Mouse (Mus musculus) spleen, postnatal 36 days (tissue): ENCODE measurements around the gene Gm20388.
"Not testable (repeated sequence)": the region's sequence is repeated elsewhere in the genome, so short reads cannot be mapped to it uniquely, and the experiment has no call there.

Source experiments
- DNase-seq, 2 experiments: peaks; one replicate each; pipeline ENCODE4 v3.0.0; 2022; ENCODE audit warnings: low spot score in 2 of 2, mixed read lengths in 1 of 2

The Gm20388 gene

DNA sequence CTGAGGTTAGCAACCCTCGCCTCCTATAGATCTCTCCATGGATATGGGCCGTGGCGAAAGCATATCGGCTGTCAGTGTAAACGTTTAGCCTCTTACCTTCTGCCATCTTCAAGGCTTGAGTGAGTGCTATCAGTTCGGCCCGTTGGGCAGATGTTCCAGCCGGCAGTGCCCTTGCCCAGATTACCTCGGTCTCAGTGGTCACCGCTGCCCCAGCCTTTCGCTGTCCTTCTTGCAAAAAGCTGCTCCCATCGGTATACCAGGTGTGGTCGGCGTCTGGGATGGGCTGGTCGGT is 3519.0 kb downstream of the Gm20388 start:
- DNase-seq = not testable (repeated sequence)

DNA sequence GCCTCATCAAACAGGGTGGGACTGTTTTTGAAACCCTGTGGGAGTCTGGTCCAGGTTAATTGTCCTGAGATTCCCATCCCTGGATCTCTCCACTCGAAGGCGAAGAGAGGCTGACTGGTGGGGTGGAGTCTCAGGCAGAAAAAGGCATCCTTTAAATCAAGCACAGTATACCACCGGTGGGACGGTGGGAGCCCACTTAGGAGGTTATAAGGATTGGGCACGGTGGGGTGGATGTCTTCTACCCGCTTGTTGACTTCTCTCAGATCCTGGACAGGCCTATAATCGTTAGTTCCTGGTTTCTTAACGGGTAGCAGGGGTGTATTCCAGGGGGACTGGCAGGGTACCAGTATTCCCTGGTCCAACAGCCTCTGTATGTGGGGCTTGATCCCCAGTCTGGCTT is 3520.3 kb downstream of the Gm20388 start:
- not testable (repeated sequence) for DNase-seq

DNA sequence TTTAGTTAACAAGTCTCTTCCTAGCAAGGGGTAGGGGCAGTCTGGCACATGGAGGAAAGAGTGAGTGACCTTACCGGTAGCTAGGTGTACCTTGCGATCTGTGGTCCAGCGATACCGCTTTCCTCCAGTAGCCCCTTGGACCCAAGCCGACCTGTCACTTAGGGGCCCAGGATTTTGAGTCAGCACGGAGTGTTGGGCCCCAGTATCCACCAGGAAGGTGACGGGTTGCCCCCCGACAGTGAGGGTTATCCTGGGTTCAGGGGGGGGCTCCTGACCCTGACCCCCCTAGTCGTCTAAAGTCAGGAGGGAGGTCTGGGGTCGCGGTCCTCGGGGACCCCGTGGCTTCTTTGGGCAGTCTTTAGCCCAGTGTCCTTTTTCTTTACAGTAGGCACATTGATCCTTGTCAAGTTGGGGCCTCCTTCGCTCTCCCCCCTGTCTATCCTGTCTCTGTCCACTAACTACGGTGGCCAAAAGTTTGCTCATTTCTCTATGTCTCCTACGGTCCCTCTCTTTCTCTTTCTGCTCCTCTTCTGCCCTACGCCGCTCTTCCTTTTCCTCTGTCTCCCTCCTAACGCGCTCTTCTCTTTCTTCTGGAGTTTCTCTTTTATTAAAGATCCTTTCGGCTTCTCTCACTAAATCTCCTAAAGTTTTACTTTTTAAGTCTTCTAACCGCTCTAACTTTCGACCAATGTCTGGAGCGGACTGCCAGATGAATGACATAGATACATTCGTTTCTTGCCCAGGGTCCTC is 3521.2 kb downstream of the Gm20388 start:
- no peak for DNase-seq

DNA sequence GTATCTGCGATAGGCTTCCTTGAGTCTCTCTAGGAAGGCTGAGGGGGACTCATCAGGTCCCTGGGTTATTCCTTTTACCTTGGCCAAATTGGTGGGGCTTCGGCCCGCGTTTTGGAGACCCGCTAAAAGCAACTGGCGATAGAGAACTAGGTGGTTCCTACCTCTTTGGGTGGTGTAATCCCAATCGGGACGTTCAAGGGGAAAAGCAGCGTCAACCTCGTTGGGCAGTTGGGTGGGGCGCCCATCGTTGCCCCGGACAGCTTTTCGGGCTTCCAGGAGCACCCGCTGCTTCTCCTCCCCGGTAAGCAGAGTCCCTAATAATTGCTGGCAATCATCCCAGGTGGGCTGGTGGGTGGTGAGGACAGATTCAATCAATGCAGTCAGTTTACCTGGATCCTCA is 3521.7 kb downstream of the Gm20388 start:
- no peak for DNase-seq

DNA sequence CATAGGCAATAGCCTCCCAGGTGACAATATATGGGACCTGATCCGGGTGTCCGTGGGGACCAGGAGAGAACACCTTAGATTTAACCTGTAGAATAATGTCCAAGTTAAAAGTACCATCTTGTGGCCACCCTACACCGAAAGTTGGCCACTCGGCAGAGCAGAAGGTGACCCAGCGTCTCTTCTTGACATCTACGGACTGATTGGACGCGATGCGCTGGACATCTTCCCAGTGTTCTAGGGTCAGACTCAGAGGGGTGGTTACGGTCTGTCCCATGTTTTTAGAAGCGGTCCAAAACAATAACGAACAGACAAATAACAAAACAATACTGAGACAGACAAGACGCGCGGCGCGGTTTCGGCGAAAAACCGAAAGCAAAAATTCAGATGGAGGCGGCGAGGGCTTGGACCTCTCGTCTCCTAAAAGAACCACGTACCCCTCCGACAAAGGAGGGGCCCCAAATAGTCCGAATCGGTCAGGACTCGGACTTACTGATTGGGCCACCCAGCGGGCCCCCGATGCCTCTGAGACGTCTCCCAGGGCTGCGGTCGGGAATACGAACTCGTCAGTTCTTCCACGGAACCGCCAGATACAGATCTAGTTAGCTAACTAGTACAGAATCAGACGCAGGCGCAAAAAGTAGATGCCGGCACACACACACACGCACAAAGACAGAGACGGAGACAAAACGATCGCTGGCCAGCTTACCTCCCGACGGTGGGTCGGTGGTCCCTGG is 3522.8 kb downstream of the Gm20388 start:
- not testable (repeated sequence) for DNase-seq

DNA sequence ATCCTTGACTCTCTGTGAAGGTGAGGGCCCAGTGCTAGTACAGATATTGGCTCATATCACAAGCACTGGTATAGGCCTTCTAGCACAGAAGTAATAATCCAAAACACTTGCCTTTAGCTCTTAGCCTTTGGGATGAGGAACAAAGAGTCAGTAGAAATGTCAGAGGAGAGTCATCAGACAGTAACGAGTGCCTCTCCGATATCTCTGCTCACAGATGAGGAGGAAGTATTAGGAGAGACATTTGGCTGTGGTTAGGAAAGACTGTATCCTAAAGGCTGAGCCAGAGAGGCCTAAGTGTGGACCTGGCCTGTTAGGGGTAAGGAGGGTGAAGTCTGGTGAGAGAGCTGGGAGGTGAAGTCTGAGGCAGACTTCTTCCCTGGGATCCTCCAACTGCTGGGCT is 3531.1 kb downstream of the Gm20388 start:
- DNase-seq = no peak

DNA sequence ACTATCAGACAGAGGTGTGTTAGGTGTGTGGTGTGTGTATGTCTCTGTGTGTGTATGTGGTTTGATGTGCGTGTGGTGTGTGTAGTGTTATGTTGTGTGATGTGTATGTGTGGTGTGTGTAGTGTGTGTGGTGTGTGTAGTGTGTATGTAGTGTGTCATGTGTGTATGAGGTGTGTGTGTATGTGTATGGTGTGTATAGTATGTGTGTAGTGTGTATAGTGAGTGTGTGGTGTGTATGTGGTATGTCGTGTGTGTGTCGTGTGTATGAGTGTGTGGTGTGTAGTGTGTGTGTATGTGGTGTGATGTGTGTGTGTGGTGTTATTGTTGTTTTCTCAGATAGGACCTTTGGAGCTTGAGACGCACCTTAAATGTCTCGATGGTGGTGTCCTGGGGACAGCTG is 3531.7 kb downstream of the Gm20388 start:
- DNase-seq = no peak

DNA sequence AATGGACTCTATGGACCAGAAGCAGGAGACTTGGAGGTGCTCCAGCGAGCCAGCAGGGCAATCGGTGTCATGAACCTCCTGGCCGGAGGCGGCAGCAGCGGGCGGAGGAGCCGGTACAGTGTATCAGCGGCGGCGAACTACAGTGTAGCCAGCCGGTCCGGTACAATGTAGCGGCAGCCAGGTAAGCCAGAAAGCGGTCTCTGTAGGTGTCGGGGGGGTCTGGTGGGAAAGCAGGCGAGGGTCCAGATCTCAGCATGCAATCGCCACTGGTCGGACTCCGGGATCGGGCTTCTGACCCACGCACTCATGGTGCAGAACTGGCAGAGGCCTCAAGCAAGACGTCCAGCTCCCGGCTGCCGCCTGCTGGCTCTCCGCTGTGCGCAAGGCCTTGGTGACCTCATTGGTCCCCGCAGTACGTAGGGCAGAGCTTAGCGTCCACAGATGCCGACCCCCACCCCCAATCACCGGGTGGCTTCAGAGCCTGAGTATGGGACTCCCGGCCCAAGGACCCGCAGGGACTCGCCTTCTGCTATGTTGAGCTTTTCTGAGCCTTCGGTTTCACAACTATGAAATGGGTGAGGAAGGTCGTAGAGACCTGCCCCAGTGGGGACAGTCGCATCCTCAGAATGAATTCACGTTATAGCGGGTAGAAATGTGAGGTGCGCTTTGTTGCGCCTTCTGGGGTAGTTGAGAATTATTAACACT is 3532.4 kb downstream of the Gm20388 start:
- DNase-seq = peak; percentile 86 to 87

DNA sequence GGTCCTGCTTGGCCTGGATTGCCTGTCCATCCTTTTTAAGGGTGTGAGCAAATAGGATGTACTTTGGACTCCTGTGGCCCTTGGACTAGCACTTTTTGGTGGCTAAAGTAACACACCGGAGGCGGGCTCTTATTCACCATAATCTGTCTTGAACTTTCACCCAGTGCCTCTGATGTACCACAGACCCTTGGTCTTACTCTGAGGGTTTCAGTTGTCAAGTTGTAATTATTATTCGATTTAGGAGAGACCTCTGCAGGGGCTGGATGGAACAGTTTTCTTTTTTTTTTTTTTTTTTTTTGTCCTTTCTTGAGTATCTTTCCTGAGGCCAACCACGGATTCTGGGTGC is 3532.9 kb downstream of the Gm20388 start:
- no peak for DNase-seq

DNA sequence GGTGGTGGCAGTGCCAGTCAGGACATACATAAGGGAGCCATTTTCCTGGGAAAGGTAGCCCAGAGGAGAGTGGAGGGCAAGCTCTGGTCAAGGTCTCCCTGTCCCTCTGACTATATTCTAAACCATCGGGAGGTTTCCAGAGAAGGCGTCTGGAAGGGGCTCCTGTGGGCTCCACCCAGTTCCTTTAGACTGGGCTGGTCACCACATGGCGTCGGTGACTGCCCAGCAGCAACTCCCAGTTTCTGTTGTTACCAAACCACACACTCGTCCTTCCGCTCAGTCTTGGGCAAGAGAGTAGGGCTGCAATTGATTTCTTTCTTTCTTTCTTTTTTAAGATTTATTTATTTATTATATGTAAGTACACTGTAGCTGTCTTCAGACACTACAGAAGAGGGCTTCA is 3533.5 kb downstream of the Gm20388 start:
- DNase-seq = no peak

DNA sequence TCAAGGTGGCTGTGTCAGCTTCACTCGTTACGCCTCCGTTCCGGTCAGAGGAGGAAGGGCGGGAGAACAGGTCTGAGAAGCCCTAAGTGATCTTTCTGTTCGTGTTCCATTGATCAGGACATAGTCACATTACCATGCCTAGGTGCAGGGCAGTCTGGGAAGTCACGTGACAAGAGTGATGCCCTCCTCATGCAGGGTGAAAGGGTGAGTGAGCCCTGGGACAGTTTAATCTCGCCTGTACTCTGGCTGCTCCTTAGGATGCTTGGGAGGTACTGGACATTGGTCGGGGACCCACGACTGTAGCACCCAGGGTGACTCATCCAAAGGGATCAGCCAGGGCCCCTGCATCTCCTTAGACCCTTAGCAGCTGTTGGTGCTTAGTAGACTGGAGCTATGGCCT is 3535.3 kb downstream of the Gm20388 start:
- no peak for DNase-seq

DNA sequence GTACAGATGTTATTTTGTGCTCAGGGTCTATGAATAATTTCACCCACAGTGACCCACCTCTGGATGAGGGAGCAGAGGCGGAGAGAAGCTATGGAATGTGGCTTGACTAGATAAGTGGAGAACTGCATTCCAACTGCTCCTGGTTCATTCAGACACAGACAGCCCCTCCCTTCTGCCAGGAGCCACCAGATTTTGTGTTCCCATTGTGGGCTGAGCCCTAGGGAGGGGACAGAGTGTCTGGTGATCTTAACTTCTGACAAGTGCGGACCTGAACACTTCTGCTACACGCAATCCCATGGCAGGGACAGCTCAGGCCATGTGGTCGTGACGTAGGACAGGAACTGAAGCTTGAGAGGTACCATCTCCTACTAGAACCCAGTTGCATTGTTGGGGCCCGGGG is 3536.2 kb downstream of the Gm20388 start:
- DNase-seq = no peak

DNA sequence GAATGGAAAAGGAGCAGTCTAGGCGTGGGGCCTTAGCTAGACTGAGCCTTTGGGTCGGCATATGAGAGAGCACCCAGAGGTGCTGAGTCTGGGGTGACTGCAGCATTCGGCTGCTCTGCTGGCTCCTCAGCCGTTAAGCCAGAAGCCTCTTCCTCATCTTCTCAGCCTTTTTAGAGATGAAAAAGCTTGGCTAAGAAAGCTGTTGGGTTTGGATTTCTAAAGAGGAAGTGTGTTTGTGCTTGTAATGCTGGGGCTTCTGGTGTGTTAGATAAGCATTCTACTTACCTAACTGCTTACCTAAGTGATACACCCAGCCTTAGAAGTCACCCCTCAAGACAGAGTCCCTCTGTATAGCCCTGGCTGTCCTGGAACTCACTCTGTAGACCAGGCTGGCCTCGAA is 3540.1 kb downstream of the Gm20388 start:
- no peak for DNase-seq

DNA sequence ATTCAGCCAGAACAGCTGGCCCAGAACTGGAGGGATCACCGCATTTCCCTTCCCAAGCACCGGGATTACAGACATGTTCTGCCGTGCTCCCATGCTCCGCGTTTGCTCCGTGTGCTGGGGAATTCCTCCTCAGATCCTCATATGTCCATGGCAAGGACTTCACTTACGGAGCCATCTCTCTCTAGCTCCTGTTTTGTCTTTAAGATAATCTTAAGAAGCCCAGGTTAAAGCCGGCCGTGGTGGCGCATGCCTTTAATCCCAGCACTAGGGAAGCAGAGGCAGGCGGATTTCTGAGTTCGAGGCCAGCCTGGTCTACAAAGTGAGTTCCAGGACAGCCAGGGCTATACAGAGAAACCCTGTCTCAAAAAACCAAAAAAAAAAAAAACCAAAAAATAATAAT is 3541.1 kb downstream of the Gm20388 start:
- DNase-seq = not testable (repeated sequence)

DNA sequence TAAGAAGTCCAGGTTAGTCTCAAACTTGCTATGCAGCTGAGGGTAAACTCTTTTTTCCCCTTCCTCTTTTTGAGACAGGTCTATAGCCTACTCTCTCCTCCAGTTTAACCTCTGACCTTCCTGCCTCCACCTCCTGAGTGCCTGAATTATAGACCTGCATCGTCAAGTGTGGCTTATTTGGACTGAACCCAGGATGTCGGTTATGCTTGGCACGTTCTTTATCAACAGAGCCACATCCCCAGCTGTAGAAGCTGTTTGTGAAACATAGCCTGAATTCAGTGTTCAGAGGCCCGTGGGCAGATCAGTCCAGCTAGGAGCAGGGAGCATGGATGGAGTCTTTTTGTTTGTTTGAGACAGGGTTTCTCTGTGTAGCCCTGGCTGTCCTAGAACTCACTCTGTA is 3541.5 kb downstream of the Gm20388 start:
- no peak for DNase-seq

DNA sequence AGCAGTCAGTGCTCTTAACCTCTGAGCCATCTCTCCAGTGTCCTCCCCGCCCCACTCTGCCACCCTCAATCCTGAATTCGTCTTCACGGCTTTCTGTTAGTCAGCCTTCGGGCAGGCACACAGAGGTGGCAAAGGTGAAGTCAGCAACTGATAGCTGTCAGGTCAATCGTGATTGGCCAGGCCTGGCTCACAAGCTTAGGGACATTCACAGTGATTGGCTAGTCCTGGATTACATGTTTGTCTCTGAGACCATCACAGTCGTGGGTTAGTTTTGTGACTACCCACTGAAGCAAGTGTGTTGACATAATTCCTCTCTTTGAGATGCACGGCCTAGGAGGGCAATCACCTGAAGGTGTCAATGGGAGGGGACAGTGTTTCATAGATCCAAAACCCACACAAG is 3542.7 kb downstream of the Gm20388 start:
- DNase-seq = no peak

DNA sequence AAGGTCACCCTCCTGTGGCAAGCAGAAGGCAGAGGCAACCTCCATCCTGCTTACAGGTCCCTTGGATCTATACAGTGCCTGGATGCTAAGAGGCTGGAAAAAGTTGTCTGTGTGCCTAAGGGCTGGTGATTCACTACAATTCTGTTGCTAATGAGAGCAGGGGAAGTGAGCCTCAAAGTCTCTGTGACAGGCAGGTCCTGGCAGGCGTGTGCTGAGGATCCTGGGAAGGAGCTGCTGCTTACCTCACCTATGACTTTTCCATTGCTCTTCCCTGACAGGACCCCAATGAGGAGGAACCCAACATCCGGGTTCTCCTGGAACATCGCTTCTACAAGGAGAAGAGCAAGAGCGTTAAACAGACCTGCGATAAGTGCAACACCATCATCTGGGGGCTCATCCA is 3543.3 kb downstream of the Gm20388 start:
- no peak for DNase-seq

DNA sequence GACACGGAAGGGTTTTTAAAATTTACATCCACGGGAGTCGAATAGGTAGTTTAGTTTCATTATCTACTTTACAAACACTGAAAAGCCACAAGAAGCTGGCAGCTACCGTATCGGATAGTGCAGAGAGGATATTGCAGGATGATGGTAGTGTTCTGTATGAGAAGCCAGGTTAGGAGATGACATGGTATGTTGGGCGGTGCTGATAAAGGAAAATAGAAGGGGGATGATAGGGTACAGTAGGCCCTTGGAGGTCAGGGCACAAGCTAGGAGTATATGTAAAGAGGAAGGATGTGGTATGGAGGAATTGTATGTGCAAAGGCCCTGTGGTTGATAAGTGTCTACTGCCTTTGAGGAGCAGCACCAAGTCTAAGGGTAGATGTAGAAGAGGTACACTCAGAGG is 3543.9 kb downstream of the Gm20388 start:
- DNase-seq = no peak

DNA sequence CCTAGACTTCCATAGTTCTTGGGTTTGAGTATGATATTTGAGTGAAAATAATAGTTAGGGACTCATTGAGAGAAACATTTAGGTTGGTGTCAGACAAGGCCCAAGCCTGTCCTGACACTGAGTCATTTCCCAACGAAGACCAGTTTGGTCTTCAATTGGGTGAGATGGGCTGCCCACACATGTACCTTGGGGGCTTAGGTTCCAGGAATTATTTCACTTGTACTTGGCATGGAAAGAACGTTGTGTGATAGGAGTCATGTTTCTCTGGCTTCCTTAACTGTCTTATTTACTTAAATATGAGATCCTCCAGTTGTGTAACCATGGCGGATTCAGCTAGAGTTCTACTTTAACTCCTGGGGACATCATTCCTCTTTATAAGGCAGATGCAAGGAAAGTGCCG is 3553.0 kb downstream of the Gm20388 start:
- DNase-seq = no peak

DNA sequence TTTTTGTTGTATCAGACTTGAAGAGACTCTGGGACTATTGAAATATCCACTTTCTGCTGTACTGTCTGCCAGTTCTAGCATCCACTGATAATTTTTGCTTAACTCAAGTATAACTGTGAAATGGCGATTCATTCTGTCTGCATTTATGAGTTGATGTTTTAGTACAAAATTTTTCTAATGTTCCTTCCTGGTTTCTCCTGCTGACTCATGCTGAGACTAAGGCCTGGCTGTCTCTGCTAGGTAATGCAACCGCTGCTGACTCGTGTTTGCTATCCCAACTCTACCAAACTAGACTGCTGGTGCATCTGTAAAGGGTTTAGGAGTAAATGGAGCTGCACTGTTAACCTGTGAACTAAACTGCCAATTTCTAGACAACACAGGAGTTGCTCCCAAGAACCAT is 3556.8 kb downstream of the Gm20388 start:
- no peak for DNase-seq

DNA sequence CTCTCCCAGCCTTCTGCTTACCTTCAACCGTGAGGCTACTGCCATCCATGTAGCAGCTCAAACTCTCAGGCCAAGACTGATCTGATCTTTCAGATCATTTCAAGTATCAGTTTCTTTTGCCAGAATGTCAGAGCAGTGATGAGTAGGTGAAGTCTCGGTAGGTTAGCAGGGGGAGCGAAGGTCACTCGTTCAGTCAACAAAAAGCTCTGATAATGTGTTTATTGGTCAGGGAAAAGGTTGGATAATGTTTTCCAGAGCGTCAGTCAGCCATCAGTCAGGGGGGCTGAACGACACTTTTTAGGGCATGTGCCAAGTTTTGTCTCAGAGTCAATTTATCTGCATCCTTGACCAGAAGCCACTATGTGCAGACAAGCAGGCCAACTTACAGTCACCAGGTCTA is 3562.3 kb downstream of the Gm20388 start:
- not testable (repeated sequence) for DNase-seq

DNA sequence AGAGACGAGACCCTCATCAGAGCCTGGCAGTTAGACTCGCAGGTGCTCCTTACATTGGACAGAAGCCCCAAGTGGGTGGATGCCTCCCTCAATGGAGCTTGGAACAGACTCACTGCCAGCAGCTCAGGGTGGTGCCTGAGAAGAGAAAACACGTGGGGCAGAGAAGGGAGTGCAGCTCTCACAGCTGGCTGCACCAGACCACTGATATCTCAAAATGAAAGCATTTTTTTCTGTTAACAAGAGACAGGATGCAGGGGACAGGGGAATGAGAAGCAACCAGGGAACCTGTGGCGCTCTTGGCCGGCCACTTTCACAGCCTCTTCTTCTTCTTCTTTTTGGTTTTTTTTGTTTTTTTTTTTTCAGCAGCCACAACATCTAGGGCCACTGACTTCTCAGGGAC is 3563.9 kb downstream of the Gm20388 start:
- DNase-seq = not testable (repeated sequence)
